Mouse (Mus musculus) G1E (cell line): ENCODE data around the gene Mkrn3.

Experiments
- CTCF ChIP-seq: IDR thresholded peaks from 2 replicates; pipeline ENCODE4 v1.5.1; 2012; ENCODE audit warnings: low read depth, low read length, inconsistent platforms, mixed read lengths
- GATA1 ChIP-seq: IDR thresholded peaks from 2 replicates; pipeline ENCODE4 v1.6.1; 2012; ENCODE audit warnings: borderline replicate concordance, low read length, inconsistent platforms, mixed read lengths
- GATA2 ChIP-seq: IDR thresholded peaks from 2 replicates; pipeline ENCODE4 v1.6.1; 2012; ENCODE audit warnings: low read depth, low read length, inconsistent platforms, borderline replicate concordance
- TAL1 ChIP-seq: conservative IDR thresholded peaks from 2 replicates; pipeline ENCODE4 v1.6.1; 2012; ENCODE audit warnings: low read depth, low read length, inconsistent platforms, mixed read lengths

GRCm38 (mm10) chr7:62418346-62418745, 1.6 kb downstream of the Mkrn3 start:
- TF ChIP-seq CTCF (no peak), TAL1 (no peak), GATA1 (no peak), GATA2 (no peak)
